Mouse (Mus musculus): Measurements from ENCODE around the gene Htr1d.

The Htr1d gene

GRCm38 (mm10) chr4:136423224-136423623 is at the start of gene Htr1d:
Gene Htr1d, plus strand, starts transcription at chr4:136423524.
- in situ Hi-C loops (cut with MboI) = no loop called here

GRCm38 (mm10) chr4:136377001-136377400 is 46.3 kb upstream of the Htr1d start:
- in situ Hi-C loops (cut with MboI) = no loop called here

DNA sequence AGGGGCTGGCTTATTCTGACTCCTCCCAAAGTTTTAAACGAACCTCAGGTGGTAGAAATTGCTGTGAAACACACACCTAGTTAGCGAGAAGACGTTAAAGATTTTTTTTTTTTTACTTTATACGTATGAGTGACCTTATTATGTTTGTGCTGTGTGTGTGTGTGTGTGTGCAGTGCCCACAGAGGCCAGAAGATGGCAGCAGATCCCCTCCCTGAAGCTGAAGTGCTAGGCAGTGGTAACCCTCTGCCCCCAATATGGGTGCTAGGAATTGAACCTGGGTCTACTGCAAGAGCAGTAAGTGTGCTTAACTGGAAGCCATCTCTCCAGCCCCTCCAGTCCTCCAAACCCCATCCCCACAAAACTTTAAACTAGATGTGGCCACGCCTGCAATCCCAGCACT is 40.3 kb upstream of the Htr1d start:
- in situ Hi-C loops (cut with MboI) = no loop called here

GRCm38 (mm10) chr4:136383839-136384238 is 39.5 kb upstream of the Htr1d start:
- in situ Hi-C loops (cut with MboI) = no loop called here

DNA sequence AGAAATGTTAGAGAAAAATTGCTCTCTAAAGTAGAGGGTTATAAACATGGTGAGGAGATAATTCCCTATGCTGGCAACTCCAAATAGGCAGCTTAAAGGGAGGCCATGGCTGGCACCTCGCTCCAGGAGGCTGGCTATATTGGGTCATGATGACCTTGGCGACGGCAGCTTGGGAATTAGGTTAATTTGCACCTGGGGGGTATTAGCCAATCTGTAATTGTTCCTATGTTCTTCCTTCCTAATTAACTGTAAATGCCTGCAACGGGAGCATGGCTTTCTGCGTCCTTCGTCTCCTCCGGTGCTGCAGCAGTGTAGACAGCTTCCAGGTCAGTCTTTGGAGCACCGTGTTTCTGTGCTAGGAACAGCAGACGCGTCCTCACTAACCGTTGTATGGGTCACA is 36.1 kb upstream of the Htr1d start:
- in situ Hi-C loops (cut with MboI) = no loop called here

GRCm38 (mm10) chr4:136401806-136402205 is 21.5 kb upstream of the Htr1d start:
- in situ Hi-C loops (cut with MboI) = no loop called here

DNA sequence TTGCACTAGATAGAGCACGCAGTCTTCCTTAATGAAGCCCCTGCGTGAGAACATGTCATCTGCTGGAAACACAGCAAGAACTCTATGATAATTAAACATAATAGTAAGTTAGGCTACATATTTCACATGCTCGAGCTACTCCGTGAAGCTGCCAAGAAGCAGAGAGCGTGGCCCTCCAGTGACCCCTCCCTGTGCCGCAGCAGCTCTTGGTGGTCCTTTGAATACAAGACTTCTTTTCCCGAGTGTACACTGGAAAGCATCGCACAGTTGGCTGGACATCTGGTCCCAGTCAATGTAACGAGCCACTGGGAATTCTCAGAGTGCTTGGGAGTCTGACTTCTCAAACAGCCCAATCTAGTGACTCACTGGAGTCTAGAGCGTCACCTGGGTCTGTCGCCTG is 15.5 kb upstream of the Htr1d start:
- in situ Hi-C loops (cut with MboI) = no loop called here

GRCm38 (mm10) chr4:136411995-136412765 is 11.1 kb upstream of the Htr1d start:
- in situ Hi-C loops (cut with MboI) = no loop called here

- in situ Hi-C loops (cut with MboI) = no loop called here
These were observed 7.8 kb upstream of the Htr1d start for GRCm38 (mm10) chr4:136415477-136415876.

- in situ Hi-C loops (cut with MboI) = no loop called here
These were observed 4.4 kb upstream of the Htr1d start for GRCm38 (mm10) chr4:136418962-136419361.

DNA sequence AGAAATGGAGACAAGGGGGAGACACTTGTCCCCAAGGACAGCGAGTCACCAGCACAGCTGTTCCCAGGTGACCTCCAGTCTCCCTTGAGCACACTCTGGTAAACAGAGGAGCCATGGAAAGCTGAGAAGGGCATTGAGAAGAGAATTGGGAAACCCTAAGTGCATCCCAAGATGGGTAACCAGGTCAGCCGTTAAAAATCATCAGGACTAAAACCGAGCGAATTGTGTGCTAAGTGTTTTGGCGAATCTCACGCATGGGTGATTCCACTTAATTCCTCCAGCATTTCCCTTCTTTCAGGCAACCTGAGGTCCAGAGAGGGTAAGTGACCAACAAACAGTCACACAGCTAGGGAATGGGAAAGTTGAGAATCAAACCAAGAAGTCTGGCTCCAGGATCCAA is 3.9 kb upstream of the Htr1d start:
- in situ Hi-C loops (cut with MboI) = no loop called here

- in situ Hi-C loops (cut with MboI) = no loop called here
These were observed 1.0 kb downstream of the Htr1d start for GRCm38 (mm10) chr4:136424120-136424999.

DNA sequence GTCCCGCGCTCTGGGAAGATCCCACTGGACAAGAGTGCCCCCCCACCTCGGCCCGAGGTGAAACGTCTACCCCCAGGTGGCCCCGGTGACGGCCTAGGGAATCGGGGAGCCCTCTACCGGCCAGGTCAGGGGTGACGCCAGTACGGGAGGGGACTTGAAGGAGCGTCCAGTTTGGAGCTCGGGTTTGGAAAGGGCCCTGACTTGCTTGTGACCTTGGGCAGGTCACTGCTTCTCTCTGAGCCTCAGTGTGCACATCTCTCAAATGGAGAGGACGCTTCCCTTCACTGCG is 1.6 kb downstream of the Htr1d start:
- in situ Hi-C loops (cut with MboI) = no loop called here

- in situ Hi-C loops (cut with MboI) = no loop called here
These were observed 7.5 kb downstream of the Htr1d start for GRCm38 (mm10) chr4:136430609-136431375.

GRCm38 (mm10) chr4:136431376-136431693 is 8.0 kb downstream of the Htr1d start:
- in situ Hi-C loops (cut with MboI) = no loop called here

DNA sequence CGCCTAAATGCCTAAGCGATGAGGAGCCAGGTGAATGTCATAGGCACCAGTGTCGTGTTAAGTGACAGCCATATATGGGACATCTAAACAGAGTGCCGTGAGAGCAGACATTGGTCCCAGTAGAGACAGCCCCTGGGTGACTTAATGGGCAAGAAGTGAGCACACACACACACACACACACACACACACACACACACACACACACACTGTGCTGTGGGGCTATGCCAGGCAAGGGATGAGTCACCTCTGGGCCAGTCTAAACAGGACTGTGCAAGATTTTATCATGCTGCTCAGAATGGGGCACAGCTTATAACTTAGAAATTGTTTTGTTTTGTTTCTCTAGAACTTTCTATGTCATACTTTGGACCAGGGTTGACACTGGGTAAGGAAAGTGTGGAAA is 10.7 kb downstream of the Htr1d start:
- in situ Hi-C loops (cut with MboI) = no loop called here

DNA sequence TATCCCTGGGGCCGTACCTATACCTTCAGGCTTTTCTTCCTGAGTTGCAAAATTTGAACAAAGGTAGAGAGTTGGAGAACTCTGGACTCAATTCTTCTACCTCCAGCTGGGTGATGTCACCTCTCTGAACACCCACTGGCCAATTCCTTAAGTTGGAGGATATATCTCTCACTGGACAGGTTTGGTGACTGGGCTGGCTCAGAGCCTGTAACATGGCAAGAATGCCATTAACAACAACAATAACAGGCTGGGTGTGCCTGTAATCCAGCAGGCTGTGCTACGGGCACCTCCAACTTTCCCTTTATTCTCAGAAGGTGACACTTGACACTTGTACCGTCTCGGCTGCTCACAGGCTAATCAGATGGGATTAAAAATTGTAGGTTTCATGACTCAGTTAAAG is 15.8 kb downstream of the Htr1d start:
- in situ Hi-C loops (cut with MboI) = no loop called here

DNA sequence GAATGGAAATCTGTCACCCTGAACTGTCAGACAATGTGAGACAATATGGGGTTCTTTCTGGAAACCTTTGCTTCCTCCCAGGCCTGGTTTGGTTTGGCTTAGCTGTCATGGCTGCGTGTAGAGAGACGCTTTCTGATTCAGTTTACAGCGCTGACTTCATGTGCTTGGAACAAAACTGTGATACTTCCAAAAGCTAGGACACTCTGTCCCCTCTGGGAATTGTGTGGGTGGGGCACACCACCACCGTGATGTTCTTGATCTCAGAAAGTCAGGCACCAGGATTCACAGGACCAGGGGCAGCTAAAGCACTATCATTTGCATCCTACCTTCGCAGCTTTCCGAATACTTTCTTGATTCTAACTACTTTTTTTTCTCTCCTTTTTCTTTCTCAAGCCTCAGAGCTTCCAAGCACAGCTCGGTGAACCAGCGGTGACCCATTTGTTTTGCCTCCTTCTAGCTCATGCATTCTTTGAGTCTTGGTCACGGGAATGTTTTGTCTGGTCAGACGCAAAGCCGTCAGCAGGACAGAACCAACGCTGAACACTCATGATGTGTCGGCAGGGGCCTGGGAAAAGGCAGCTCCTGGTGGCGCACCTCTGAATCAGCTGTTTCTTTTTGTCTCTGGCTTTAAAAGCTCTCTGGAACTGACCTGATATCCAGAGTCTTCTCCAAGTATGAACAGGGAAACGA is 18.2 kb downstream of the Htr1d start:
- in situ Hi-C loops (cut with MboI) = no loop called here

- in situ Hi-C loops (cut with MboI) = no loop called here
These were observed 21.2 kb downstream of the Htr1d start for GRCm38 (mm10) chr4:136444561-136444960.

GRCm38 (mm10) chr4:136449795-136450194 is 26.5 kb downstream of the Htr1d start:
- in situ Hi-C loops (cut with MboI) = loop anchor here (10.0 kb wide), 1 partner anchor 165 kb away; the partner anchor contains the start of gene Tex46

- in situ Hi-C loops (cut with MboI) = loop anchor here (10.0 kb wide), 1 partner anchor 165 kb away; the partner anchor contains the start of gene Tex46
These were observed 26.9 kb downstream of the Htr1d start for GRCm38 (mm10) chr4:136450271-136450670.

GRCm38 (mm10) chr4:136451564-136451963 is 28.2 kb downstream of the Htr1d start:
- in situ Hi-C loops (cut with MboI) = loop anchor here (10.0 kb wide), 1 partner anchor 163 kb away; the partner anchor contains the start of gene Tex46
